Mouse (Mus musculus): Measurements from ENCODE around the gene Dlg2. TPM values are rescaled to one million over a fixed set of nuclear protein-coding genes. Genes with fewer than 3 reads are reported as not detected.
A peak's percentile ranks its signal among the peaks of the same experiment; 100 is the strongest.

The Dlg2 gene
- under 1 TPM; 0.36 to 0.72 TPM for total RNA-seq (2021)
- long read RNA-seq, experiment 1: 0 reads
- long read RNA-seq, experiment 2, partial matches to known transcripts: 0 of 1 reads
- long read RNA-seq, experiment 2, other reads (novel, unspliced or antisense): 1 of 1 reads

DNA sequence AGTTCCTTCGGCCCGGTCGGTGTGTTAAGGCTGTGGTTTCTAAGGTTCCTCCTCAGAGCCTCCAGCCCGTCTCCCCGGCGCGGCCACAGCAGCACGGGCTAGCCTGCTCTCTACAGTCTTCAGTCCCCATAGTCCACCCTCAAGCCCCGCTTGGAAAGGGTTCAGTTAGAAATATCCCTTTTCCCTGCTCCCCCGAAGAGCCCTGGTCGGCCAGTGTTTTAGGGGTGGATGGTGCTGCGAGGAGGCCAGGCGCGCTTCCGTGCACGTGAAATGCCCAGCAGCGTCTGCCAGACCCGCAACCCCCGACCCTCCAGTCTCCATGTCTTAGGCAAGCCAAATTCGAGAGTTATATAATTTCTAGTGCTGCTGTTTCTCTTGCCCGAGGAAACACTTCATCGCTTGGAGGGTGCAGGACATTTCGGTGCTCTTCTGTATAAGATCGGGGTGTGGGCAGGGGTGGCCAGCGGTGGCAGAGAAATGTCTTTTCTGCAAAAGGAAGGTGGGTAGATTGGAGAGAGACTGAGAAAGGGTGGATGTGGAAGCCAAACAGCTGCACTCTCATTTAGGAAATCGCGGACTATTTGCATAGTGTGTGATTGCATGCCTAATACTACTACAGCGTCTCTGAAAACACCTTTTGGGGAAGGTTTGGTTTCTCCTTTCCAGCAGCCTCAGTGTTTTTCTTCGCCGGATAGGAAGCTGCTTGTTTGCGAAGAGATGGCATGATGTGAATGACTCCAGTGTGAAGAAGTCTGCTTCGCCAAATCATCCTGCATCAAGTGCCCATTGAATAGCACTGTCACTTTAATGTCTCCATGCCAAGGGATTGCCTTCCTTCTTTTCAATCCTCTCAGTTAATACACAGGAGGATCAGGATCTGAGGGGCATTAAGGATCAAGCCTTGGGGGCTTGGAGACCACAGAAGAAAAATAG lies at the start of gene Dlg2:
Dlg2 (plus strand) TSS at position 360 of the 933 bp plus-strand sequence.
- intact Hi-C loops (cut with DNase I): no loop called here
- DNase-seq: no peak

GRCm38 (mm10) chr7:90427006-90427405 lies 49.5 kb upstream of the Dlg2 start:
- peak in 1 of 2 experiments; percentile 15 for DNase-seq
- intact Hi-C loops (cut with DNase I): no loop called here

GRCm38 (mm10) chr7:90432221-90432620 lies 44.3 kb upstream of the Dlg2 start:
- DNase-seq: no peak
- intact Hi-C loops (cut with DNase I): no loop called here

DNA sequence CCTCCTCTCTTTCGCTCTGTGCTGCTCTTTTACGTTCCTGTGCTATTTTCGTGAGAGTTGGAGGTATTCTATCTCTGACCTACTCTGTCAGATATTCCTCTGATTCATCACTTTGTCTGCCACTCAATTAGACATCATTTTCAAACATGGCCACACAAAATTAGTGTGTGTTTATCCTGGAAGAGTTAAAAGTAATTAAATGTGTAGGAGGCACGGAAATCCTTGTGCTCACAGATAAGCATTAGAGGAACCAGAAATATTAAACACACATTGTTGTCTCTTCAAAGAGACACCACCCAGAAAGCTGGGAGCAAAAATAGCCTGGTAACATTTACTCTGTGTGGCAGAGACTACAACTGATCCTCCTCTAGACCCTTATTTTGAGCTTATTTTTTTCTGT lies 36.4 kb upstream of the Dlg2 start:
- intact Hi-C loops (cut with DNase I): no loop called here
- no peak for DNase-seq

GRCm38 (mm10) chr7:90442070-90442469 lies 34.4 kb upstream of the Dlg2 start:
- DNase-seq: no peak
- intact Hi-C loops (cut with DNase I): no loop called here

DNA sequence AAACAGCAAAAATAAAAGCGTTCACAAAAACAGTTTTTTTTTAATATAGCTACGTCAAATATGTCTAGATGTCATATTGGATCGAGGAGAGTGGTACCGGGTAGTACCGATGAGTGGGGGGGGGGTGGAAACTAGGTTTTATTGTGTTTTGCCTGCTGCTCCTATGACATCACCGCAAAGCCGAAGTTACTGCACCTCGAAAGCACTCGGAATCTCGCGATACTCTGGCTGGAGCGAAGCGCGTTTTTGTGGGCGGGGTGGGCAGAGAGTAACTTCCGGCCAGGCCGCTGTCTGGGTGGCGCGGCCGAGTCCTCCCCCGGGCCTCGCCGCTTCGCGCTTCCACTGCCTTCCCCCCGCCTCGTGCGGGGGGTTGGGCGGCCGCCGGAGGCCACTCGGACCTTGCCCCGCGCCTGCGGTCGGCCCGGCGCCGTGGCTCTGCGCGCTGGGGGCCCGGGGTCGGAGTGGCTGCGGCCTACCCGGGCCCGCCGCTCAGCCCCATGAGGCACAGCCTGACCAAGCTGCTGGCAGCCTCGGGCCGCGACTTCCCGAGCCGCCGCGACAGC lies 33.9 kb upstream of the Dlg2 start, which contains the start of gene Crebzf:
Crebzf (plus strand) TSS at position 212 of the 563 bp plus-strand sequence.
- peak; percentile 89 to 94 for DNase-seq

DNA sequence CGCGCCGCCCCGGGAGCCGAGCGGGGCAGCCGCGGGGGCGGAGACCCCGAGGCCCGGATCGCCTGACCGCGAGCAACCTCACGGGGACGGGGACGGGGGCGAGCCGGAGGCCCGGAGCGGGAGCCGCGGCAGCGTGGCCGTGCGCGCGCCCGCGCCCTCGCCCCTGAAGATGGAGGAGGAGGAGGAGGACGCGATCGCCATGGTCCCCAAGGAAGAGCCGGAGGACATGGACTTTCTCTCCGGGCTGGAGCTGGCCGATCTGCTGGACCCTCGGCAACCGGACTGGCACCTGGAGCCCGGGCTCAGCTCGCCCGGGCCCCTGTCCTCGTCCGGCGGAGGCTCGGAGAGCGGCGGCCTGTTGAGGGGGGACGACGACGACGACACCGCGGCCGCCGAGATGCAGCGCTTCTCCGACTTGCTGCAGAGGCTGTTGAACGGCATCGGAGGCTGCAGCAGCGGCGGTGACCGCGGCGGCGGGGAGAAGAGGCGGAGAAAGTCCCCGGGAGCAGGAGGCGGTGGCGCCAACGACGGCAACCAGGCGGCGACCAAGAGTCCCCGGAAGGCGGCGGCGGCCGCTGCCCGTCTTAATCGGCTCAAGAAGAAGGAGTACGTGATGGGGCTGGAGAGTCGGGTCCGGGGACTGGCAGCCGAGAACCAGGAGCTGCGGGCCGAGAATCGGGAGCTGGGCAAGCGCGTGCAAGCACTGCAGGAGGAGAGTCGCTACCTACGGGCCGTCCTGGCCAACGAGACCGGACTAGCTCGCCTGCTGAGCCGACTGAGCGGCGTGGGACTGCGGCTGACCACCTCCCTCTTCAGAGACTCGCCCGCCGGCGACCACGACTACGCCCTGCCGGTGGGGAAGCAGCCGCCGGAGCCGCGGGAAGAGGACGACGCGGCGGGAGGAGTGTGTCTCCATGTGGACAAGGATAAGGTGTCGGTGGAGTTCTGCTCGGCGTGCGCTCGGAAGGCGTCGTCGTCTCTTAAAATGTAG lies 33.1 kb upstream of the Dlg2 start:
- intact Hi-C loops (cut with DNase I): no loop called here
- peak; percentile 52 to 59 for DNase-seq

More for the DNA sequence above, 33.9 kb upstream of the Dlg2 start, which contains the start of gene Crebzf:
- intact Hi-C loops (cut with DNase I): no loop called here

DNA sequence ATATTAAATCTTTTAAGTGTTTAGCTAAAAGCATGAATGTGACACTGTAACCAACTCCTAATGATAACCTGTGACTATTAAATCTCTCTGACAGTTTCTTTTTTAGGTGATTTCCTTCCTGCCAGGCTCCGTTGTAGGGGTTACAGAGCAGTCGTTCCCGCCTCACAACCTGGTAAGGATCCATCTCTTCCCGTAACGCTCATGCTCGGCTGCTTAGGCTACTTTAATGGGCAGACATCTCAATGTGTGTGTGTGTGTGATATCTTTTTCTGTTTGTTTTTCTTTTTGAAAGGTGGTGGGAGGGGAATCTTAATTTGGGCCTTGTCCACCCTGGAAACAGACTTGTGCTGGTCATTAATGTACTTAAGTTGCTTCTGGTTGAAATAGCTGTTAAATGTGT lies 32.3 kb upstream of the Dlg2 start:
- DNase-seq: no peak
- intact Hi-C loops (cut with DNase I): no loop called here

DNA sequence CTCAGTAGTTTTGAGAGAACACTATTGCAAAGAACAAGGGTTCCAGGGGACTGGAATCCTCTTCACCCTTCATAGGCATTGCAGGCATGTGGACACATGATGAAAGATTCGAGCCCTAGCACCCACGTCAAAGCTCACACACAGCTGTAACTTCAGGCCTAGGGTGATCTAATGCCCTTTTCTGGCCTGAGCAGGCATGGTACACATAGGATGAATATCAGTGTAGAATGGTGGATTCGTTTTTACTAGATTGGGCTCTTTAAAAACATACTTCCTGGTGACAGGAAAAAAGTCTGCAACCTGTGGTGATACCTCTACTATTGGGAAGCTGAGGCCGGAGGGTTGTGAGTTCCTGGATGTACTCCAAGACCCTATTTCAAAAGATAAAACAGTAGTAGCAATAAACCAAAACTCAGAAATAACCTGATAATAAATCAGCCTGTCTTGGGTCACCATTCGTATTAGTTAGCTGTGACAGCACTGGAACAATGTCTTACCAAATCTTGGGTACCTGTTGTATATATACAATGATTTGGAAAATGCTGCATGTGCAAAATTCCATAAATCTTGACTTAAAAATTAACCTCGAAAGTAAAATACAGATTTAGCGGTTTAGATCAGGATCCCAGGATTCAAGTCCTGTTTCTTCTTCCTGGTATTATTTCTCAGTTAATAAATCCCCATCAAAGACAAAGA lies 20.2 kb upstream of the Dlg2 start:
- no peak for DNase-seq
- intact Hi-C loops (cut with DNase I): no loop called here

GRCm38 (mm10) chr7:90456845-90457468 lies 19.5 kb upstream of the Dlg2 start, which contains the start of gene Tmem126a:
Gene Tmem126a (minus strand): TSS chr7:90457229.
- intact Hi-C loops (cut with DNase I): no loop called here
- DNase-seq: peak; percentile 79

GRCm38 (mm10) chr7:90457517-90457916 lies 19.0 kb upstream of the Dlg2 start:
- intact Hi-C loops (cut with DNase I): no loop called here
- no peak for DNase-seq

- no peak for DNase-seq
These were observed 16.1 kb upstream of the Dlg2 start for GRCm38 (mm10) chr7:90460330-90460729.

DNA sequence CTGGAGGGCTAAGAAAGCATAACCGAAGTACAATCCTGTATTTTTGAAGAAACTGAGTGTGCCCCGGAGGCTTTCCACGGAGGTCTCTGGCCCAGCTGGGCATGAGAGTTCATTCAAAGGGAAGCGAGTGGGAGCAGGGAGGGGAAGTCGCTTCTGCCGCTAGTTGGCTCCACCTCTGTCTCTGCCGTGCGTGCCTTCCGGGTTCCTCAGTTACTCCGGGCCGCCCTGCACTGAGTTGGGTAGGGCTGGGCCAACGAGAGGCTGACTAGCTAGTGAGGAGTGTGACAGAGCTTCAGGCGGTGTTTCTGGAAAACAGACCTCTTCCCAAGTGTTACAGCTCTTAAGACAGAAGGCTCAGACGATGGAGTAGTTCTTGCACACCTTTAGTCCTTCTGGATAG lies 15.5 kb upstream of the Dlg2 start:
- DNase-seq: no peak
- intact Hi-C loops (cut with DNase I): no loop called here

More at GRCm38 (mm10) chr7:90460330-90460729, 16.1 kb upstream of the Dlg2 start:
- intact Hi-C loops (cut with DNase I): no loop called here

DNA sequence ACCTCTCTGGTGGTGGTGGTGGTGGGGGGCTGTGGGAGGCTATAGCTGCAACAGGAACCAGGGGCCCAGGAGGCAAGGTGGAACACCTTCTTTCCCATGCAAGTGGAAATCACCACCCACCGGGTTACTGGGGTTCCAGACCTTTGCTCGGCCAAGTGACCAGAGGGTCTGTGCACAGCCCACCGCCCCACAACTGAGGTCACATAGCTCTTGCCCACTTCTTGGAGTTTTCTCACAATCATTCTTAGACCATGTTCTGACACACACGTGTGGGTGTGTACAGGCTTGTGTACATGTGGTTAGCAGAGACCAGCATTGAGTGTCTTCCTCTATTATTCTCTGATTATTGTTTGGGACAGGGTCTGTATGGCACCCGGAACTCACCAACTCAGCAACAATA lies 15.0 kb upstream of the Dlg2 start:
- intact Hi-C loops (cut with DNase I): no loop called here
- no peak for DNase-seq

DNA sequence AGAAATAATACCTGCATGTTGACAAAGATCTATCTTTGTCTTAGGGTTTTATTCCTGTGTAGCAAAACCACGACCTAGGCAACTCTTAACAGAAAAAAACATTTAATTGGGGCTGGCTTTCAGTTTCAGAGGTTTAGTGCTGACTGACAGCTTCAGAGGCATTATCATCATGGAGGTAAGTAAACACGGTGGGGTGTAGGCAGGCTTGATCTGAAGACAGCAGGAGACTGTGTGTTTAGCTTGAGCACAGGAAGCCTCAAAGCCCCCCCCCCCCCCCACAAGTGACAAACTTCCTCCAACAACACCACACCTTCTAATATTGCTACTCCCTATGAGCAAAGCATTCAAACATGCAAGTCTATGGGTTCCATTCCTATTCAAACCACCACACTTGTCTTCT lies 3.0 kb upstream of the Dlg2 start:
- intact Hi-C loops (cut with DNase I): no loop called here
- DNase-seq: no peak

DNA sequence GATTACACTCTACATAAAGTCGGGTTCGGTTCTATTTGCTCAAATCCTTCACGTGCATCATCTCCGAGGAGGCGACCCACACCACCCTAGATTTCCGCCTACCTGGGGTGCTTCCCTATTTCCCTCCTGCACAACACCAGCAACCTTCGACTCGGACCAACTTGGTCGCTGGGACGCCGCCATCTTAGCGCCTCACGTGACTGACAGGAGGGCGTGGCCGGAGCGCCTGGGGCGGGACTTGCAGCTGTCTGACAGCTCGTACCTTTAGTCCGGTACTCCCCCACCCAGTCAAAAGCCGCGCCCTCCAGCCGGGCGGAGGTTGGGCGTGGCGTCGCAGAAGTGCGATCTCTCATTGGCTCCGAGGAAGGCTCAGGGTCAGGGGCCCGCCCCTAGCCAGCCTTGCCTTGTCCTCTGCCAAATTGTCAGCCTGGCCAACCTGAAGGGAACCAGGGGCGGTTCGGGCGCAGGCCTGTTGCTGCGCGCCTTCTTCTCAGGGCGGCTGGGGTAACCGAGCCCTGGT lies 619 bp upstream of the Dlg2 start, which contains the start of gene Tmem126b:
Tmem126b (minus strand) TSS at position 209 of the 520 bp plus-strand sequence.
- intact Hi-C loops (cut with DNase I): no loop called here
- peak; percentile 98 to 99 for DNase-seq

DNA sequence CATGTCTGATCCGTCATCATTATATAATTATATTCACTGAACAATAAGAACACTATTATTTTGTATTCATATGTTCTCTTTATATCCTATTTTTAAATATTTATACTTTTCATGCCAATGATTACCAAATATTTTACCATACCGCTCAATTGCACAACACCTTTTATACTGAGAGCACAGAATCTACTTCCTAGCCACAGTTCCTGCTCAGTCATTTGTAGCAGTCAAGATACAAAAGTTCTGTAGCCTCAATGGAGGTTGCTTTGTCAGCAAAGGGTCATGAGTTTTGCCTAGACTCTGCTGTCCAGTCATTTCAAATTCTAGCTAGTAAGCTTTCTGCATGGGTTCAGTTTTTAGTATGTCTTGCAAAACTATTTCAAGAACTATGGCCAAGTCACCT lies 6.1 kb downstream of the Dlg2 start:
- DNase-seq: no peak
- intact Hi-C loops (cut with DNase I): no loop called here

GRCm38 (mm10) chr7:90508124-90508523 lies 31.7 kb downstream of the Dlg2 start:
- intact Hi-C loops (cut with DNase I): no loop called here
- DNase-seq: no peak

GRCm38 (mm10) chr7:90512293-90512692 lies 35.8 kb downstream of the Dlg2 start:
- intact Hi-C loops (cut with DNase I): loop anchor here (10.0 kb wide), 1 partner anchor 713 kb away; no protein-coding TSS in a partner anchor
- no peak for DNase-seq

Measured in gastrocnemius, postnatal 36 days (tissue).